Mouse (Mus musculus): ENCODE results near the gene Yme1l1. TPM values are rescaled to one million over a fixed set of nuclear protein-coding genes. Genes with fewer than 3 reads are reported as not detected.

Yme1l1 gene
- 71.4 and 90.2 TPM in 2 replicates for total RNA-seq (2014; rRNA removed)
- polyA plus RNA-seq (2012; rRNA removed): 4.1 and 6.2 TPM in 2 replicates

GRCm38 (mm10) chr2:23155777-23156607 lies at the start of gene Yme1l1, which contains the start of gene Mastl:
Yme1l1 (plus strand) TSS chr2:23156369.
Mastl (minus strand) TSS chr2:23156024.
- Histone ChIP-seq H3K79me2 (ENCODE audit: control insufficient read depth, insufficient read depth, low read length) (peaks cover 6% of the 10 kb centered on the region; the same call in 1 of the 2 replicates), H3K27me3 (ENCODE audit: control insufficient read depth, insufficient read depth, low read length) (no peaks in the 10 kb centered on the region), H3K9ac (ENCODE audit: low read depth, low read length) (peak within 1 kb of the TSS; percentile 82), H3K36me3 (ENCODE audit: control insufficient read depth, insufficient read depth, low read length) (peaks cover 1% of the 10 kb centered on the region; the same call in 1 of the 2 replicates), H3K27ac (replicated peaks; ENCODE audit: insufficient read depth, low read depth, low read length) (peak within 1 kb of the TSS; percentile 99), H3K4me1 (ENCODE audit: control insufficient read depth, insufficient read depth, low read length) (peaks cover 6% of the 10 kb centered on the region), H3K4me3 (ENCODE audit: insufficient read depth, low read depth, low read length) (peak within 1 kb of the TSS; percentile 84)
- WGBS: under 1% methylated on average over 61 of the region's 61 CpGs
- peak; percentile 24; the same call in 1 of the 2 replicates for TF ChIP-seq POLR2A (IDR thresholded peaks at IDR 0.05; ENCODE audit: extremely low read depth, insufficient read depth, low read length)
- TF ChIP-seq CTCF (IDR thresholded peaks at IDR 0.05; ENCODE audit: low read depth, low read length): 0 out of 2 replicates have a peak, but pooled peaks have one; percentile 2
- DNase-seq (ENCODE audit: extremely low read depth, low read depth, low spot score): peak; percentile 86

GRCm38 (mm10) chr2:23119573-23119972 lies 36.6 kb upstream of the Yme1l1 start:
- H3K36me3 ChIP-seq (ENCODE audit: control insufficient read depth, insufficient read depth, low read length): peaks cover 20% of the 10 kb centered on the region
- no peak overlapping the region for H3K27ac ChIP-seq (replicated peaks; ENCODE audit: insufficient read depth, low read depth, low read length)
- no peaks in the 10 kb centered on the region for H3K27me3 ChIP-seq (ENCODE audit: control insufficient read depth, insufficient read depth, low read length)
- H3K4me1 ChIP-seq (ENCODE audit: control insufficient read depth, insufficient read depth, low read length): no peaks in the 10 kb centered on the region
- no peak overlapping the region for H3K4me3 ChIP-seq (ENCODE audit: insufficient read depth, low read depth, low read length)
- DNase-seq (ENCODE audit: extremely low read depth, low read depth, low spot score): no peak
- TF ChIP-seq POLR2A (IDR thresholded peaks at IDR 0.05; ENCODE audit: extremely low read depth, insufficient read depth, low read length): no peak
- TF ChIP-seq CTCF (IDR thresholded peaks at IDR 0.05; ENCODE audit: low read depth, low read length): no peak
- H3K9ac ChIP-seq (ENCODE audit: low read depth, low read length): no peak overlapping the region
- H3K79me2 ChIP-seq (ENCODE audit: control insufficient read depth, insufficient read depth, low read length): no peaks in the 10 kb centered on the region

- H3K9ac ChIP-seq (ENCODE audit: low read depth, low read length): peak overlapping the region; percentile 24
- H3K79me2 ChIP-seq (ENCODE audit: control insufficient read depth, insufficient read depth, low read length): peaks cover 3% of the 10 kb centered on the region; the same call in 1 of the 2 replicates
- H3K27me3 ChIP-seq (ENCODE audit: control insufficient read depth, insufficient read depth, low read length): no peaks in the 10 kb centered on the region
- peak overlapping the region; percentile 57 for H3K4me3 ChIP-seq (ENCODE audit: insufficient read depth, low read depth, low read length)
- TF ChIP-seq CTCF (IDR thresholded peaks at IDR 0.05; ENCODE audit: low read depth, low read length) (no peak), POLR2A (IDR thresholded peaks at IDR 0.05; ENCODE audit: extremely low read depth, insufficient read depth, low read length) (no peak)
- no peak overlapping the region for H3K27ac ChIP-seq (replicated peaks; ENCODE audit: insufficient read depth, low read depth, low read length)
- peak; percentile 51 for DNase-seq (ENCODE audit: extremely low read depth, low read depth, low spot score)
- H3K36me3 ChIP-seq (ENCODE audit: control insufficient read depth, insufficient read depth, low read length): no peaks in the 10 kb centered on the region
- H3K4me1 ChIP-seq (ENCODE audit: control insufficient read depth, insufficient read depth, low read length): peaks cover 6% of the 10 kb centered on the region
- WGBS: under 1% methylated on average over 5 of the region's 5 CpGs
Measured at GRCm38 (mm10) chr2:23155199-23155621, 959 bp upstream of the Yme1l1 start.

DNA sequence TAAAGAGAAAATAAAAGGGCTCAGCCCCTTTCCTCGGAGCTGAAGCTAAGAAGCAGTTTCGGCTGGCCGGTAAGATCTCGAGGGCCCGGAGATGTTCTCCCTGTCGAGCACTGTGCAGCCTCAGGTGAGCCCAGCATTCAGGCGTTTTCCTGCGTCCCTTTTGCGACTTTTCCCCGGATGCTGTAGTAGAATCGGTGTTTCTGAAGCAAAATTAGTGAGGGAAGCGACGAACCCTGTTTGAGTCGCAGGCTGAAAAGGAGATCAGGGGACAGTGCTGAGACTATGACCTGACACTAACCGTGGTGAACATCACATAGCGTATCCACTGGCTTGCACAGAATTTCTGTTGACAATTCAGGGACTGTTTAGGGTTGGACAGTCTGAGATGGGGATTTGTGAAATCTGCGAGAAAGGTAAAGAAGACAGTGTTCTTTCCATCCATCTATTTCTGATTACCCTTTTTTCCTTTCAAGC lies 476 bp downstream of the Yme1l1 start:
- Histone ChIP-seq H3K4me3 (ENCODE audit: insufficient read depth, low read depth, low read length) (peak overlapping the region; percentile 84), H3K79me2 (ENCODE audit: control insufficient read depth, insufficient read depth, low read length) (peaks cover 7% of the 10 kb centered on the region; the same call in 1 of the 2 replicates), H3K36me3 (ENCODE audit: control insufficient read depth, insufficient read depth, low read length) (peaks cover 3% of the 10 kb centered on the region; the same call in 1 of the 2 replicates), H3K27me3 (ENCODE audit: control insufficient read depth, insufficient read depth, low read length) (no peaks in the 10 kb centered on the region), H3K9ac (ENCODE audit: low read depth, low read length) (peak overlapping the region; percentile 82), H3K27ac (replicated peaks; ENCODE audit: insufficient read depth, low read depth, low read length) (peak overlapping the region; percentile 69), H3K4me1 (ENCODE audit: control insufficient read depth, insufficient read depth, low read length) (peaks cover 6% of the 10 kb centered on the region)
- under 1% methylated on average over 17 of the region's 17 CpGs for whole genome bisulfite sequencing
- TF ChIP-seq POLR2A (IDR thresholded peaks at IDR 0.05; ENCODE audit: extremely low read depth, insufficient read depth, low read length) (no peak), CTCF (IDR thresholded peaks at IDR 0.05; ENCODE audit: low read depth, low read length) (no peak)
- no peak for DNase-seq (ENCODE audit: extremely low read depth, low read depth, low spot score)

DNA sequence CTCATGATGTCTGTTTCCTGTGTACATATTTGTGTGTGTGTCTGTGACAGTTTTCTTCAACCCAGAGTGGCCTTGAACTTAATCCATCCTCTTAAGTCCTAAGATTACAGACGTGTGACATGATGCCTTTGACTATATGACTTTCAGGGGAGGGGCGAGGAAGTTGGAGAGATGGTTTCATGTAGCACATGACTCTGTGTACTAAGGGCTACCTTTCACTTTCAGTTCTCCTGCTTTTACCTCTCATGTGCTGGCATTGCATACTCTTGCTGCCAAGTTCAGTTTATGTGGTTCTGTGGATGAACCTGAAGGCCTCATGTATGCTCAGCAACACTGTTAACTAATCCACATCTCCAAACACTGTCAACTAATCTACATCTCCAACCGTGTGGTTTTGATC lies 16.1 kb downstream of the Yme1l1 start:
- TF ChIP-seq CTCF (IDR thresholded peaks at IDR 0.05; ENCODE audit: low read depth, low read length) (no peak), POLR2A (IDR thresholded peaks at IDR 0.05; ENCODE audit: extremely low read depth, insufficient read depth, low read length) (no peak)
- H3K36me3 ChIP-seq (ENCODE audit: control insufficient read depth, insufficient read depth, low read length): peaks cover 64% of the 10 kb centered on the region
- WGBS: 76% methylated on average over 3 of the region's 3 CpGs

More for the DNA sequence above, 16.1 kb downstream of the Yme1l1 start:
- Histone ChIP-seq H3K4me1 (ENCODE audit: control insufficient read depth, insufficient read depth, low read length) (no peaks in the 10 kb centered on the region), H3K27me3 (ENCODE audit: control insufficient read depth, insufficient read depth, low read length) (no peaks in the 10 kb centered on the region), H3K9ac (ENCODE audit: low read depth, low read length) (no peak overlapping the region), H3K27ac (replicated peaks; ENCODE audit: insufficient read depth, low read depth, low read length) (no peak overlapping the region), H3K4me3 (ENCODE audit: insufficient read depth, low read depth, low read length) (no peak overlapping the region), H3K79me2 (ENCODE audit: control insufficient read depth, insufficient read depth, low read length) (no peaks in the 10 kb centered on the region; the same call in 1 of the 2 replicates)
- peak; percentile 12 for DNase-seq (ENCODE audit: extremely low read depth, low read depth, low spot score)

Data from liver, adult 2 months (tissue).